23 mouse cellular contexts compared by ENCODE assay signal in genomic region chr2:80188374-80188773, GRCm38 (mm10). TPM values are rescaled to one million over a fixed set of nuclear protein-coding genes. Genes with fewer than 3 reads are reported as not detected.
DNase-seq lines count a peak whose midpoint lies in the region; ATAC-seq lines count a peak whose summit lies in the region.
"Had no signal": no experiment of that assay in that cellular context is flagged by ENCODE, and none has a peak within 500 bp of the region (broad histone marks: within the 10 kb centered on the region; RNA-seq: fewer than 3 reads in every experiment).

No protein-coding gene starts in this region.

- no peaks in the 10 kb centered on the region for H3K9me3 ChIP-seq in kidney, embryonic 14.5 days (ENCODE audit: control insufficient read depth, low read length)
- H3K9me3 ChIP-seq in hindbrain, embryonic 12.5 days (replicated peaks), result no peaks in the 10 kb centered on the region
- H3K9me3 ChIP-seq: embryonic facial prominence, embryonic 15.5 days; heart, embryonic 13.5 days; hindbrain, embryonic 15.5 days; kidney, embryonic 15.5 days; limb, embryonic 13.5 days; liver, embryonic 13.5 days; midbrain, embryonic 15.5 days had no signal

- no peak overlapping the region for H3K9ac ChIP-seq in kidney, embryonic 14.5 days (ENCODE audit: low read depth, low read length)
- no peak overlapping the region for H3K9ac ChIP-seq in hindbrain, embryonic 12.5 days
- H3K9ac ChIP-seq: embryonic facial prominence, embryonic 15.5 days; forebrain, postnatal 0 days; heart, embryonic 13.5 days; hindbrain, embryonic 15.5 days; kidney, embryonic 15.5 days; limb, embryonic 13.5 days; liver, embryonic 13.5 days; lung, embryonic 14.5 days; midbrain, embryonic 15.5 days had no signal

- intact Hi-C loops in left cerebral cortex, postnatal 25 days (cut with DNase I), result loop anchor here (5.0 kb wide), 2 partner anchors 61 to 106 kb away; partner anchors contain the start of gene Pde1a

- H3K36me3 ChIP-seq in kidney, embryonic 14.5 days (ENCODE audit: control insufficient read depth, insufficient read depth, low read length), result no peaks in the 10 kb centered on the region
- no peaks in the 10 kb centered on the region for H3K36me3 ChIP-seq in hindbrain, embryonic 12.5 days
- H3K36me3 ChIP-seq: embryonic facial prominence, embryonic 15.5 days; heart, embryonic 13.5 days; hindbrain, embryonic 15.5 days; kidney, embryonic 15.5 days; limb, embryonic 13.5 days; liver, embryonic 13.5 days; midbrain, embryonic 15.5 days had no signal

- H3K4me2 ChIP-seq in kidney, embryonic 14.5 days (replicated peaks; ENCODE audit: low read depth, low read length), result no peak overlapping the region
- H3K4me2 ChIP-seq in hindbrain, embryonic 12.5 days (replicated peaks), result no peak overlapping the region
- H3K4me2 ChIP-seq: embryonic facial prominence, embryonic 15.5 days; heart, embryonic 13.5 days; hindbrain, embryonic 15.5 days; kidney, embryonic 15.5 days; limb, embryonic 13.5 days; liver, embryonic 13.5 days; lung, embryonic 14.5 days; midbrain, embryonic 15.5 days had no signal

- ATAC-seq in kidney, embryonic 14.5 days (ENCODE audit: low FRiP score, low TSS enrichment), result no peak
- no peak for ATAC-seq in hindbrain, embryonic 12.5 days (ENCODE audit: low FRiP score)
- ATAC-seq: forebrain, postnatal 0 days; intestine, embryonic 16.5 days; midbrain, embryonic 15.5 days had no signal

- no peak overlapping the region for H3K4me3 ChIP-seq in kidney, embryonic 14.5 days (ENCODE audit: low read length)
- no peak overlapping the region for H3K4me3 ChIP-seq in hindbrain, embryonic 12.5 days
- H3K4me3 ChIP-seq: embryonic facial prominence, embryonic 15.5 days; heart, embryonic 13.5 days; hindbrain, embryonic 15.5 days; kidney, embryonic 15.5 days; limb, embryonic 13.5 days; liver, embryonic 13.5 days; midbrain, embryonic 15.5 days had no signal

- no peaks in the 10 kb centered on the region for H3K27me3 ChIP-seq in kidney, embryonic 14.5 days (ENCODE audit: control insufficient read depth, insufficient read depth, low read length)
- H3K27me3 ChIP-seq in hindbrain, embryonic 12.5 days, result no peaks in the 10 kb centered on the region
- H3K27me3 ChIP-seq: embryonic facial prominence, embryonic 15.5 days; hindbrain, embryonic 15.5 days; kidney, embryonic 15.5 days; limb, embryonic 13.5 days; liver, embryonic 13.5 days; midbrain, embryonic 15.5 days had no signal

- peak; percentile 37 for DNase-seq in layer of hippocampus, adult 11-12 months (ENCODE audit: low spot score)
- DNase-seq in layer of hippocampus, postnatal 36 days, result no peak
- peak; percentile 80 to 82 for DNase-seq in right cerebral cortex, adult 2 months (ENCODE audit: low spot score in 2 of 2)
- no peak for DNase-seq in right cerebral cortex, postnatal 4 days
- DNase-seq in left cerebral cortex, postnatal 25 days (ENCODE audit: low spot score in 2 of 2), result peak; percentile 76 to 94
- no peak for DNase-seq in thymus, adult 18-20 months
- DNase-seq: cerebellum, adult 9-10 months; forebrain, postnatal 0 days; liver, embryonic 13.5 days; lung, embryonic 14.5 days; lung, postnatal 36 days; thymus, adult 2 months had no signal

- no peaks in the 10 kb centered on the region for H3K4me1 ChIP-seq in kidney, embryonic 14.5 days (ENCODE audit: control insufficient read depth, insufficient read depth, low read length)
- no peaks in the 10 kb centered on the region for H3K4me1 ChIP-seq in hindbrain, embryonic 12.5 days
- H3K4me1 ChIP-seq: embryonic facial prominence, embryonic 15.5 days; heart, embryonic 13.5 days; hindbrain, embryonic 15.5 days; kidney, embryonic 15.5 days; limb, embryonic 13.5 days; liver, embryonic 13.5 days; midbrain, embryonic 15.5 days had no signal

- 78% methylated on average over 4 of the region's 4 CpGs for whole genome bisulfite sequencing in kidney, embryonic 14.5 days
- 89% methylated on average over 4 of the region's 4 CpGs for WGBS in hindbrain, embryonic 12.5 days

- no peak overlapping the region for H3K27ac ChIP-seq in kidney, embryonic 14.5 days (ENCODE audit: low read depth, low read length)
- no peak overlapping the region for H3K27ac ChIP-seq in hindbrain, embryonic 12.5 days
- H3K27ac ChIP-seq: embryonic facial prominence, embryonic 15.5 days; heart, embryonic 13.5 days; hindbrain, embryonic 15.5 days; kidney, embryonic 15.5 days; limb, embryonic 13.5 days; liver, embryonic 13.5 days; midbrain, embryonic 15.5 days had no signal

RNA-seq across cellular contexts. Expression of gene Pde1a, which starts 59.1 kb away (rescaled TPM):
- 100 to 1,000 TPM; 153 to 161 TPM for total RNA-seq in layer of hippocampus, postnatal 36 days (2021)
- 100 to 1,000 TPM; 125 to 135 TPM for total RNA-seq in left cerebral cortex, postnatal 25 days (2021)
- 17.8 and 20.2 TPM in 2 replicates for polyA plus RNA-seq in kidney, embryonic 14.5 days (2014; fragmentation: Nextera tagmentation; extraction: Ambion mirVana)
- polyA plus RNA-seq in hindbrain, embryonic 12.5 days (2016; fragmentation: Nextera tagmentation; extraction: Ambion mirVana), result 2.8 and 5.0 TPM in 2 replicates
- total RNA-seq: granulocyte monocyte progenitor cell, adult 5-6 weeks; megakaryocyte-erythroid progenitor cell, adult 5-6 weeks had no signal

Comparison
In these comparisons a context has a peak if more than half of its experiments do, and no peak if none do; other contexts are left out.
1. DNase-seq: peak in layer of hippocampus, adult 11-12 months (single experiment), right cerebral cortex, adult 2 months (2 of 2) and left cerebral cortex, postnatal 25 days (2 of 2); none in layer of hippocampus, postnatal 36 days (0 of 2), right cerebral cortex, postnatal 4 days (single experiment) and thymus, adult 18-20 months (0 of 2).